Mouse (Mus musculus) liver, embryonic 13.5 days (tissue): ENCODE data around the gene Snx33. TPM values are rescaled to one million over a fixed set of nuclear protein-coding genes. Genes with fewer than 3 reads are reported as not detected.

Source experiments
- ATAC-seq: fragments of 200-750 bp; cut with Nextera tagmentation; 2 replicates; pipeline ENCODE4 v1.8.0; 2017; ENCODE audit warnings: low read depth, mild to moderate bottlenecking, moderate number of reproducible peaks, moderate library complexity
- DNase-seq: peaks from one replicate; pipeline ENCODE4 v3.0.0; 2022
- H3K27ac ChIP-seq: fragments of 300-500 bp; sonication (generic); 2 replicates; pipeline ENCODE4 v1.5.1; 2015; ENCODE audit warnings: moderate library complexity, mild to moderate bottlenecking, inconsistent platforms
- H3K27me3 ChIP-seq: fragments of 300-500 bp; sonication (generic); 2 replicates; pipeline ENCODE4 v1.6.1; 2015; ENCODE audit warnings: mild to moderate bottlenecking, inconsistent platforms
- H3K36me3 ChIP-seq: fragments of 300-500 bp; sonication (generic); 2 replicates; pipeline ENCODE4 v1.6.1; 2015; ENCODE audit warnings: mild to moderate bottlenecking, inconsistent platforms
- H3K4me1 ChIP-seq: fragments of 300-500 bp; sonication (generic); replicated peaks from 2 replicates; pipeline ENCODE4 v1.6.1; 2015; ENCODE audit warnings: inconsistent platforms
- H3K4me2 ChIP-seq: fragments of 300-500 bp; sonication (generic); 2 replicates; pipeline ENCODE4 v1.6.1; 2015; ENCODE audit warnings: inconsistent platforms, mild to moderate bottlenecking, moderate library complexity
- H3K4me3 ChIP-seq: fragments of 300-500 bp; sonication (generic); replicated peaks from 2 replicates; pipeline ENCODE4 v1.5.1; 2015; ENCODE audit warnings: mild to moderate bottlenecking, inconsistent platforms
- H3K9ac ChIP-seq: fragments of 300-500 bp; sonication (generic); 2 replicates; pipeline ENCODE4 v1.6.1; 2015; ENCODE audit warnings: mild to moderate bottlenecking, inconsistent platforms
- H3K9me3 ChIP-seq: fragments of 300-500 bp; sonication (generic); replicated peaks from 2 replicates; pipeline ENCODE4 v1.6.1; 2016; ENCODE audit warnings: inconsistent platforms
- WGBS: fragments of 180-500 bp; shearing (Covaris S2); methylation state at CpG from one replicate; pipeline ENCODE4 v1.1.7; 2015; ENCODE audit not compliant: insufficient replicate concordance; 5-methylcytosine and 5-hydroxymethylcytosine counted together
- polyA plus RNA-seq: library from polyadenylated mRNA; unstranded; fragments of >200 nt; fragmentation: Nextera tagmentation; extraction: Ambion mirVana; gene quantifications from 2 replicates; pipeline ENCODE4 v1.2.1, GENCODE M21; 2015

Snx33 gene
- polyA plus RNA-seq: 1.2 and 1.4 TPM in 2 replicates

GRCm38 (mm10) chr9:56928041-56928811 lies at the start of gene Snx33:
Gene Snx33, minus strand, starts transcription at chr9:56928371.
- Histone ChIP-seq H3K27ac (peak within 1 kb of the TSS; percentile 70), H3K27me3 (peaks cover 48% of the 10 kb centered on the region), H3K9me3 (no peaks in the 10 kb centered on the region), H3K36me3 (no peaks in the 10 kb centered on the region), H3K4me3 (peak within 1 kb of the TSS; percentile 67), H3K4me1 (peaks cover 49% of the 10 kb centered on the region), H3K9ac (peak within 1 kb of the TSS; percentile 76), H3K4me2 (peak within 1 kb of the TSS; percentile 84)
- peak; percentile 68 for DNase-seq
- WGBS: 0% methylated on average over 46 of the region's 50 CpGs
- peak; percentile 74 for ATAC-seq

GRCm38 (mm10) chr9:56975199-56975598 lies 47.0 kb upstream of the Snx33 start:
- Histone ChIP-seq H3K27me3 (no peaks in the 10 kb centered on the region), H3K4me3 (no peak overlapping the region), H3K9ac (no peak overlapping the region), H3K27ac (no peak overlapping the region), H3K9me3 (no peaks in the 10 kb centered on the region), H3K4me2 (no peak overlapping the region), H3K36me3 (peaks cover 11% of the 10 kb centered on the region; the same call in 1 of the 2 replicates), H3K4me1 (peaks cover 7% of the 10 kb centered on the region; the same call in 1 of the 2 replicates)
- DNase-seq (no peak), ATAC-seq (no peak)
- 48% methylated on average over 3 of the region's 3 CpGs for WGBS

- H3K4me3 ChIP-seq: no peak overlapping the region
- no peak overlapping the region for H3K27ac ChIP-seq
- ATAC-seq: no peak
- no peaks in the 10 kb centered on the region for H3K27me3 ChIP-seq
- no peak overlapping the region for H3K4me2 ChIP-seq
- 60% methylated on average over 8 of the region's 8 CpGs for WGBS
- no peaks in the 10 kb centered on the region for H3K9me3 ChIP-seq
- H3K36me3 ChIP-seq: 0 out of 2 replicates have a peak, but pooled peaks cover 8% of the 10 kb centered on the region
- H3K4me1 ChIP-seq: peaks cover 7% of the 10 kb centered on the region; the same call in 1 of the 2 replicates
- no peak for DNase-seq
- H3K9ac ChIP-seq: no peak overlapping the region
Measured at GRCm38 (mm10) chr9:56973960-56974524, 45.9 kb upstream of the Snx33 start.

GRCm38 (mm10) chr9:56970158-56970557 lies 42.0 kb upstream of the Snx33 start:
- DNase-seq (no peak), ATAC-seq (no peak)
- H3K36me3 ChIP-seq: 0 out of 2 replicates have a peak, but pooled peaks cover 8% of the 10 kb centered on the region
- H3K4me3 ChIP-seq: no peak overlapping the region
- WGBS: 21% methylated on average over 2 of the region's 2 CpGs
- peaks cover 7% of the 10 kb centered on the region; the same call in 1 of the 2 replicates for H3K4me1 ChIP-seq
- no peaks in the 10 kb centered on the region for H3K9me3 ChIP-seq
- H3K27ac ChIP-seq: no peak overlapping the region
- no peaks in the 10 kb centered on the region for H3K27me3 ChIP-seq
- no peak overlapping the region for H3K9ac ChIP-seq
- no peak overlapping the region for H3K4me2 ChIP-seq

GRCm38 (mm10) chr9:56961591-56961990 lies 33.4 kb upstream of the Snx33 start:
- Histone ChIP-seq H3K27ac (no peak overlapping the region), H3K4me2 (no peak overlapping the region), H3K27me3 (no peaks in the 10 kb centered on the region), H3K4me1 (no peaks in the 10 kb centered on the region), H3K9me3 (no peaks in the 10 kb centered on the region), H3K9ac (no peak overlapping the region), H3K36me3 (peaks cover 25% of the 10 kb centered on the region), H3K4me3 (no peak overlapping the region)
- DNase-seq (no peak), ATAC-seq (no peak)
- WGBS: 83% methylated on average over 3 of the region's 3 CpGs

GRCm38 (mm10) chr9:56958689-56959088 lies 30.5 kb upstream of the Snx33 start:
- 63% methylated on average over 2 of the region's 2 CpGs for WGBS

GRCm38 (mm10) chr9:56956966-56957675 lies 28.9 kb upstream of the Snx33 start:
- 69% methylated on average over 7 of the region's 7 CpGs for WGBS

More at GRCm38 (mm10) chr9:56958689-56959088, 30.5 kb upstream of the Snx33 start:
- no peak overlapping the region for H3K27ac ChIP-seq
- no peak overlapping the region for H3K9ac ChIP-seq
- H3K4me3 ChIP-seq: no peak overlapping the region
- no peaks in the 10 kb centered on the region for H3K27me3 ChIP-seq
- ATAC-seq: no peak
- H3K4me1 ChIP-seq: no peaks in the 10 kb centered on the region
- DNase-seq: no peak
- no peaks in the 10 kb centered on the region for H3K9me3 ChIP-seq
- H3K36me3 ChIP-seq: peaks cover 24% of the 10 kb centered on the region
- no peak overlapping the region for H3K4me2 ChIP-seq

GRCm38 (mm10) chr9:56953562-56953961 lies 25.4 kb upstream of the Snx33 start:
- Histone ChIP-seq H3K27ac (no peak overlapping the region), H3K4me1 (peaks cover 17% of the 10 kb centered on the region), H3K4me2 (no peak overlapping the region), H3K4me3 (no peak overlapping the region), H3K9me3 (no peaks in the 10 kb centered on the region), H3K36me3 (0 out of 2 replicates have a peak, but pooled peaks cover 4% of the 10 kb centered on the region), H3K27me3 (no peaks in the 10 kb centered on the region), H3K9ac (no peak overlapping the region)
- ATAC-seq: no peak
- 88% methylated on average over 1 of the region's 1 CpGs for WGBS
- no peak for DNase-seq

More at GRCm38 (mm10) chr9:56956966-56957675, 28.9 kb upstream of the Snx33 start:
- H3K4me1 ChIP-seq: peaks cover 1% of the 10 kb centered on the region; the same call in 1 of the 2 replicates
- ATAC-seq: no peak
- H3K27ac ChIP-seq: no peak overlapping the region
- H3K4me2 ChIP-seq: no peak overlapping the region
- H3K27me3 ChIP-seq: no peaks in the 10 kb centered on the region
- H3K9me3 ChIP-seq: no peaks in the 10 kb centered on the region
- no peak overlapping the region for H3K4me3 ChIP-seq
- H3K9ac ChIP-seq: no peak overlapping the region
- H3K36me3 ChIP-seq: peaks cover 17% of the 10 kb centered on the region
- DNase-seq: no peak

GRCm38 (mm10) chr9:56950414-56951400 lies 22.5 kb upstream of the Snx33 start, which contains the start of gene Snupn:
Gene Snupn, plus strand, starts transcription at chr9:56950878.
- peak within 1 kb of the TSS; percentile 81 for H3K9ac ChIP-seq
- peak within 1 kb of the TSS; percentile 72 for H3K4me3 ChIP-seq
- no peaks in the 10 kb centered on the region for H3K9me3 ChIP-seq
- peak within 1 kb of the TSS; percentile 83 for H3K27ac ChIP-seq
- peak; percentile 97 for DNase-seq
- ATAC-seq: peak; percentile 100
- no peaks in the 10 kb centered on the region for H3K27me3 ChIP-seq
- 0 out of 2 replicates have a peak, but pooled peaks cover 1% of the 10 kb centered on the region for H3K36me3 ChIP-seq
- peaks cover 17% of the 10 kb centered on the region for H3K4me1 ChIP-seq
- whole genome bisulfite sequencing: under 1% methylated on average over 50 of the region's 50 CpGs
- peak within 1 kb of the TSS; percentile 87 for H3K4me2 ChIP-seq

GRCm38 (mm10) chr9:56949767-56950166 lies 21.6 kb upstream of the Snx33 start:
- Histone ChIP-seq H3K36me3 (no peaks in the 10 kb centered on the region), H3K4me1 (peaks cover 17% of the 10 kb centered on the region), H3K27ac (peak overlapping the region; percentile 29), H3K27me3 (no peaks in the 10 kb centered on the region), H3K9ac (peak overlapping the region; percentile 67), H3K4me3 (peak overlapping the region; percentile 72), H3K4me2 (peak overlapping the region; percentile 87), H3K9me3 (no peaks in the 10 kb centered on the region)
- DNase-seq: no peak
- 14% methylated on average over 13 of the region's 13 CpGs for WGBS
- ATAC-seq: no peak
